Comparison of ENCODE assay signal across 9 mouse cellular contexts in genomic region chr6:94283318-94284061, GRCm38 (mm10). TPM values are rescaled to one million over a fixed set of nuclear protein-coding genes. Genes with fewer than 3 reads are reported as not detected.
DNase-seq lines count a peak whose midpoint lies in the region; ATAC-seq and TF ChIP-seq lines count a peak whose summit lies in the region.
"Had no signal": no experiment of that assay in that cellular context is flagged by ENCODE, and none has a peak within 500 bp of the region (broad histone marks: within the 10 kb centered on the region; RNA-seq: fewer than 3 reads in every experiment).

Gene Magi1 (minus strand): TSS chr6:94283917.

- peak within 1 kb of the TSS; percentile 50 for H3K9ac ChIP-seq in hindbrain, postnatal 0 days (replicated peaks; ENCODE audit: low read length)

- H3K27ac ChIP-seq in hindbrain, postnatal 0 days = peak within 1 kb of the TSS; percentile 65

- no peaks in the 10 kb centered on the region for H3K36me3 ChIP-seq in hindbrain, postnatal 0 days (ENCODE audit: insufficient read depth, low read length)

- H3K27me3 ChIP-seq in hindbrain, postnatal 0 days (ENCODE audit: insufficient read depth, low read length) = no peaks in the 10 kb centered on the region

- no peak for TF ChIP-seq CTCF in hindbrain, postnatal 0 days (IDR thresholded peaks at IDR 0.05; ENCODE audit: low read depth)

- DNase-seq in cerebellum, postnatal 4 days (ENCODE audit: low spot score in 2 of 2) = peak; percentile 74 to 92
- DNase-seq in gastrocnemius, adult 8-10 months (ENCODE audit: low spot score in 2 of 2) = peak; percentile 78 to 89
- DNase-seq in hindbrain, postnatal 0 days (ENCODE audit: low spot score) = peak; percentile 97
- DNase-seq in left cerebral cortex, adult 11 months (ENCODE audit: low spot score) = peak; percentile 92
- peak; percentile 93 for DNase-seq in lung, postnatal 25 days (ENCODE audit: low spot score)
- DNase-seq in right cerebral cortex, adult 18-20 months = peak; percentile 95
- peak; percentile 87 to 93 for DNase-seq in urinary bladder, adult 18-20 months (ENCODE audit: low spot score in 2 of 2)

- H3K4me2 ChIP-seq in hindbrain, postnatal 0 days (ENCODE audit: low read depth, low read length) = peak within 1 kb of the TSS; percentile 80

- peaks cover 6% of the 10 kb centered on the region; the same call in 1 of the 2 replicates for H3K4me1 ChIP-seq in hindbrain, postnatal 0 days (ENCODE audit: insufficient read depth, low read length)

- WGBS in hindbrain, postnatal 0 days = under 1% methylated on average over 86 of the region's 86 CpGs

- peak within 1 kb of the TSS; percentile 59 for H3K4me3 ChIP-seq in hindbrain, postnatal 0 days (ENCODE audit: low read length)

- peak; percentile 23 for ATAC-seq in activated CD4-positive, CD25-positive, alpha-beta regulatory T cell, adult 4 months
- peak; percentile 97 for ATAC-seq in hindbrain, postnatal 0 days

- H3K9me3 ChIP-seq in hindbrain, postnatal 0 days (ENCODE audit: low read length) = 0 out of 2 replicates have a peak, but pooled peaks cover under 1% of the 10 kb centered on the region

RNA-seq across cellular contexts. Expression of gene Magi1, which starts in this region (rescaled TPM):
- polyA plus RNA-seq in activated CD4-positive, CD25-positive, alpha-beta regulatory T cell, adult 4 months (2017; shearing (Covaris generic)) = 1 to 10 TPM in 1 of 2 experiments, not detected in 1; 6.4 TPM
- 1 to 10 TPM; 1.7 to 5.1 (median 2.0) TPM for total RNA-seq in gastrocnemius, adult 8-10 months (2022)
- 36.9 and 44.5 TPM in 2 replicates for total RNA-seq in hindbrain, postnatal 0 days (2014; rRNA removed)
- 21.4 and 23.0 TPM in 2 replicates for polyA plus RNA-seq in hindbrain, postnatal 0 days (2015; fragmentation: Nextera tagmentation; extraction: Ambion mirVana)
- total RNA-seq: neutrophil, adult 5-6 weeks had no signal

Comparison
In these comparisons a context has a peak if more than half of its experiments do, and no peak if none do; other contexts are left out.
1. Peak in every context shown above with its lines: DNase-seq, ATAC-seq, H3K4me3 ChIP-seq and H3K27ac ChIP-seq.